Mouse (Mus musculus): ENCODE data around the gene Dab1.

The Dab1 gene

DNA sequence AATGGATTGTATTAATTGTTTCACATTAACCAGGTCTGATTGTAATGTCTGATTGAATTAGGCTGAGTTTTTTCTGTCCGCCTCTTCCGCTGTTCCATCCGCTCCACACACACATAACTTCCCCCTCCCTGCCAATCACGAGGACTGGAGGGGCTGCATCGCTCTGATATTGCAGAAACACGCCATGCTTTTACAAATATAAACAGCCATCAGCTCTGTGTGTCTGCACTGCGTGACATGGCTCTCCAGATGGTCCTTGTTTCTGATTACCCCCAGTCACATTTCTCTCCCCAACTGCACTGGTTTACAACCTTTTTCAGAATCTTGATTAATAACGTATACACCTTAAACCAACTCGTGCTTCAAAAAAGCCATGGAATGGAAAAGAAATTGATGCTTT is 831.5 kb downstream of the Dab1 start:
- no peak for DNase-seq (ENCODE audit: low spot score)

DNA sequence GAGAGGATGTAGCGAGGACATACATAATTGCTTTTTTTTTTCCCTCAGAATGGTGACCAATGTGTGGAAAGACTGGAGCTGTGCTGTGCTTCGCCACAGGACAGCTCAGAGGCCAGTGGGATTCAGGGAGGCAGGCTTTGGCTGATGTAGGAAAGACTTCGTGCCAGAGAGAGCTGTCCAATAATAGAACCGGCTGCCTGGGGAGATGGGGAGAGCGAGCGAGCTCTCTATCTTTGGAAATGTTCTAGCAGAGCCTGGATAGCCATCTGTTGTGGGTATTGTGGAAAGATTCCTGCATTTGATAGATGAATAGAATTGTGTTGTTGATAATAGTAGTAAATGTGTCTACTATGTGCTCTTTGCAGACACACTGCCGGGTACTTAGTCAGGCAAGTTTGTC is 833.4 kb downstream of the Dab1 start:
- DNase-seq (ENCODE audit: low spot score): no peak

- DNase-seq (ENCODE audit: low spot score): no peak
These were observed 836.0 kb downstream of the Dab1 start for GRCm38 (mm10) chr4:104455151-104455550.

- DNase-seq (ENCODE audit: low spot score): no peak
These were observed 836.6 kb downstream of the Dab1 start for GRCm38 (mm10) chr4:104455760-104456159.

DNA sequence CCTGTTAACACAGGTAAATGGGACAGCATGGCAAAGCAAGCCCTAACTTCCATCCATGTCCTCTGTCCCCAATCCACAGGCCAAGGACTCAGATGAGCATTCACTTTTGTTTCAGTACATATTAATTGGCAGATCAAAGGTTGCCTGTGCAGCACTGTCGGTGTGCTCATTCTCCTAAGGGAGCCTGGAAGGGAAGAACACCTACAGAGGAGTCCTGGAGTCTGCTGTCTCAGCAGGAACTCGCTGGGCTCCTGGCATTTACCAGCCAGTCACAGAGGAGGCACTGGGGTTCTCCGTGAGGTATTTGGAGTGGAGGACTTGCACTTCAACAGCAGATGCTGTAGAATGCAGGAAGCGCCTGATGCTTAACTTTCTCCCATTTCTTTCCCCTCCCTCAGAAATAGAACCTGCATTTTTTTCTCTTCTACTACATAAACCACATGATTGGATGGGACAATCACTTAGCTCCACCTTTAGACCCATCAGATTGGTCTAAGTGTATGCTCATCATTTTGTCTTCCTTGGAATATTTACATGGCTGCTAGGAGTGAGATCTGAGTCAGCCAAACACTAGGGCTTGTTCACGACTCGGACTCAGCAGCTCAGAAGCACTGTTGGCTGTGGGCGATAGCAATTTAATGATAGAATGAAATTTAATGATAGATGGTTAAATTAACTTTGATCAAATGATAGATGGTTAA is 837.2 kb downstream of the Dab1 start:
- DNase-seq (ENCODE audit: low spot score): no peak

DNA sequence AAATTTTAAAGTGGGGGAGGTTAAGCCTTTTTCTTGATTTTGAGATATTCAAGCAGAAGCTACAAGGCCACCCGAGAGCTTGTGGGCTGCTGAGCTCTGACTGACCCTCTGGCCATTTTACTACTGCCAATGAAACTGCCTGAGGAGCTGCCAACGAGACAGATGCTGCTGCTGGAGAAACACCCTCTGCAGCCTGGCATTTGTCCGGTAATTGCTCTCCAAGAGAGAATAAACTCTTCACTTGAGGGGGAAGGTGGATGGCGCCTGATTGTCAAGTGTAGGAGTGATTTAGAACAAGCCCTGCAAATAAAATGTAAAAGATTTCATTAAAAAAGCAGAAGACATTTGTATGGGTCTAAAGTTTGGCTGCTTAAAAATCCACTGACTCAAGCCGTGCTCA is 839.6 kb downstream of the Dab1 start:
- DNase-seq (ENCODE audit: low spot score): no peak

DNA sequence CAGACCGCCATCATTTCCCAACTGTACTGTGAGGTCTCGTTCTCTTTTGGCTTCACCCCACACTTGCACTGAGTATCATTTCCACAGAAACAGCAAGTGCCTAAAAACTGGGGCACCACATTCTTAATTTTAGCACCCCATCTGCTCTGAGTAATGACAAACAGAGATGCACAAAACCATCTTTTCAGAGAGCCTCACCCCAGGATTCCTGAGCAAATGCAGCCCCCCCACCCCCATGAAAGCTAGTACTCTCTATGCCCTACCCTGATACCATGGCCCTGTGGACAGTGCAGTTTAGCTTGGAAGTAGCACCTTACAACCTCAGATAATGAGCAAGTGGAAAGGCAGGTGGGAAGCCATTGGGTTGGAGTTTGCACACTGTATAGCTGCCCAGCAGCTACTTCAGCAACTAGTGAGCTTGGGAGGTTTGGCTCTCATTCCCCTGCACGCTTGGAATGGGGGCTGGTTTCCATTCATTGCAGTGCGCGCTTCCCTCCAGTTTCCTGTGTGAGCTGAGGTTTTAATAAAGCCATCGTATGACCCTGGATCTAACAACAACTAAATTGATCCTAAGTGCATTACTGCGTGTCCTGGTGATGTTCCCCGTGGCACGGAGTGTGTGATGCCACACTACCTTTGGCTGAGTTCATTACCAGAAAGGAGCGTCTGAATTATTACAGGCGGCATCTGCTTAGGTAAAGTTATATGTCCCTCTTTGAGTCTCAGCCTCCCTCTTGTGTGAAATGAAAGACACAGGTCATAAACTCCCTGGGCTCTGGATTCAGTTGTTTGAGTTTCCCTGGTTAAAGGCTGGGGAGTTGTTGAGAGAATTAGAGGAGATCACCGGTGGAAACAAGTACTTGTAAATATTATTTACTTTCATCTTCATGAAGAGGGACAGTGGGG is 842.2 kb downstream of the Dab1 start:
- no peak for DNase-seq (ENCODE audit: low spot score)

DNA sequence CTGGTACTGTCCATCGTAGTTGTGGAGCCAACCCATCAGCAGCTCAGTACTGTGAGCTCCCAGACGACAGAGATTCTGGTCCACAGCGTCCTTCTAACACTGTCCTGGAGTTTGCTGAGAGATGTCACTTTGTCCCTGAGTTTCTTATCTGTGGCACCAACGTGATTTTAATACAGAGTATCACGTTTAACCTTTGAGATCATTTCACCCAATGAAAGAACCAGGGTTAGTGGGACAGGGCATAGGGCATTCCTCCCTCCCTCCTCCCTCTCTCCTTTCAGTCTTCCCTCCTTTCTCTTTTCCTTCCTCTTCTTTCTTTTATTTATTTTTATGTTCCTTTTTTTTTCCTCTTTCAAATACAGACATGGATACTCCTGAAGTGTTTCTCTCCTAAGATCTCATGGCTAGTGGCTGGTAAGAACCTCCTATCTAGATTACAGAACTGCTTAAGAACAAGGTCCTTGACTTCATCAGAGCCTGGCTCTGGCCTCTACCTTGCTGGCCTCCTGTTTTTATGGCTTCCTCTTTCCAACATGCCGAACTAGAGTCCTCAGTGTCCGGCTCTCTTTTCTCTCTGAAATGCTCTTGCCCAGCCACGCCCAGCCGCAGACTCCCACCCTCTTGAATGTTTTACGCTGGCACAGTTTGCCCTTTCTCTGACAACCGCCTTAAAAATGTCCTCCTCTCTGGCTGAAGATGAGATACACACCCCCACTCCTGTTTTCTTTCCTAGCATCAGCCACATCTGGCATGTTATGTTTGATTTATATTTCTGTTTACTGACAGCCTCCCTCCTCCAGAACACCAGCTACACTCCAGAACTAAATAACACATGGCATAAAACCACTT is 844.0 kb downstream of the Dab1 start:
- DNase-seq (ENCODE audit: low spot score): no peak

DNA sequence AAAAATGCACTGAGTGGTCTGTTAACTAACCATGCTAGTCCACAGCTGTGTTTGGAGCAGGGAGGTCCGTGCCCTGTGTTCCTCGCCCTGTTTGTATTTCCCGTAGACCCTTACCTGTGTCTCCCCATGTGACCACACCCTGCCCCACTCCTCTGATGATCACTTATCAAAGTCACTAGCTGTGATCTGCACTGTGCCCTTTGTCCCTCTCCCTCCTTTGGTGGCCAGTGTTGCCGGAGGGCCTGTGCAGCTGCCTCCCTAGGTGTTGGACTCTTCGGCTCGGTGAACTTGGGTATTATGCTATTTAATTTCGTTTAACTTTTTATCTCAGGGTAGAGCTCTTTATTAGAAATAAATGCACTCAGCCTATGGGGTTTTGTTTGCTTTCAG is 844.6 kb downstream of the Dab1 start:
- no peak for DNase-seq (ENCODE audit: low spot score)

- DNase-seq (ENCODE audit: low spot score): no peak
These were observed 846.4 kb downstream of the Dab1 start for GRCm38 (mm10) chr4:104465594-104465993.

- no peak for DNase-seq (ENCODE audit: low spot score)
These were observed 849.5 kb downstream of the Dab1 start for GRCm38 (mm10) chr4:104468666-104469065.

DNA sequence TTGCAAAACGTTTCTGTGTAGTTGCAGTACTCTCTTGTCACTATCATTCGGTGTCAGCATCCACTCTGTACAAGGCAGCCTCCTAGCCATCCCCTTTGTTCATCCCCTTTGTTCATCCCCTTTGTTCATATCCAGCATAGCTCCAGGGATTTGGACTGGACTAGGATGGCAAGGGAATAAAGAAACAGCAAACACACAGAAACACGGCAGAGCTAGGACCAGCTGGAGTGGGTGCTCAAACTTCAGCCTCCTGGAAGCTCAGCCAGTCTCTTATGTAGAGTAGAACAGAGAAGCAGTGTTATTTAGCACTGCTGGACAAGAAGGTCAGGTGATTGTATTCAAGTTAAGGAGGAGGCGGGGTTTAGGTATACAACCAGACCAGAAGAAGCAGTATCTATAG is 853.8 kb downstream of the Dab1 start:
- DNase-seq (ENCODE audit: low spot score): no peak

DNA sequence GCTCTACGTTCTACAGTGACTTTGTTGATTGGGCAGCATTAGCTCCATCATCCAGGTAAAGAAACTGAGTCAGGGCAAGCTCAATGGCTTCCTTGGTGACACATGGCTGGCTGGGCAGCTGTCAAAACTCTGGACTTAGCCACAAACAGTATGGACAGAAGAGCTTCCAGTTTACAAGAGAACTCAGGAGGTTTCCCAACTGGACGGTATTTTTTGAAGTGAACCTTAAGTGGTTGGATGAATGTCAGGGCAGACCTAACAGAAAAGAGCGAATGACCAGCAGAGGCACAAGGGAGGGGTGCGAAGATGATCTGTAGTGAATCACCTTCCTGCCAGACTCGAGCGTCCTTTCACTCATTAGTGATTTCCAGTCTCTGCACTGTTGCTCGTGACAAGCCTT is 857.7 kb downstream of the Dab1 start:
- DNase-seq (ENCODE audit: low spot score): no peak

GRCm38 (mm10) chr4:104483948-104484347 is 864.8 kb downstream of the Dab1 start:
- no peak for DNase-seq (ENCODE audit: low spot score)

GRCm38 (mm10) chr4:104497221-104497620 is 878.1 kb downstream of the Dab1 start:
- no peak for DNase-seq (ENCODE audit: low spot score)

GRCm38 (mm10) chr4:104500112-104500511 is 881.0 kb downstream of the Dab1 start:
- no peak for DNase-seq (ENCODE audit: low spot score)

GRCm38 (mm10) chr4:104500646-104501045 is 881.5 kb downstream of the Dab1 start:
- no peak for DNase-seq (ENCODE audit: low spot score)

GRCm38 (mm10) chr4:104501245-104501644 is 882.1 kb downstream of the Dab1 start:
- DNase-seq (ENCODE audit: low spot score): no peak

- DNase-seq (ENCODE audit: low spot score): no peak
These were observed 885.8 kb downstream of the Dab1 start for GRCm38 (mm10) chr4:104504916-104505315.

GRCm38 (mm10) chr4:104509230-104509985 is 890.2 kb downstream of the Dab1 start:
- DNase-seq (ENCODE audit: low spot score): no peak

DNA sequence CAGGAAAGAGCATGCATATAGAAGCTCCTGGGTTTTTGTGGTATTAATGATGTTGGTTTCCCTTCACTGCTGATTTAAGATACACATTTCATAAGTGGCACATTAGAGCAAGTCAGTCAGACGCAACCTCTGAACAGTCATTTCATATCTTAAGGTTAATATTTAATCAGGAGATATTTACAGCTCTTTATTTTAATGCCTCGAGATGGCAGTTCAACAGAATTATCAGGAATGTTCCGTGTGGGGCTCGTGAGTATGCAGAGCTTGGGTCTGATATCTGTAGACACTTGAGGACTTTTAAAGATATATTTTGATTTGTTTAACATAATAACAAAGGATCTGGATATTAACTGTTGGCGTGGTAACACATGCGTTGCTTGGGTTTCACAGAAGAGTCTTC is 892.7 kb downstream of the Dab1 start:
- no peak for DNase-seq (ENCODE audit: low spot score)

DNA sequence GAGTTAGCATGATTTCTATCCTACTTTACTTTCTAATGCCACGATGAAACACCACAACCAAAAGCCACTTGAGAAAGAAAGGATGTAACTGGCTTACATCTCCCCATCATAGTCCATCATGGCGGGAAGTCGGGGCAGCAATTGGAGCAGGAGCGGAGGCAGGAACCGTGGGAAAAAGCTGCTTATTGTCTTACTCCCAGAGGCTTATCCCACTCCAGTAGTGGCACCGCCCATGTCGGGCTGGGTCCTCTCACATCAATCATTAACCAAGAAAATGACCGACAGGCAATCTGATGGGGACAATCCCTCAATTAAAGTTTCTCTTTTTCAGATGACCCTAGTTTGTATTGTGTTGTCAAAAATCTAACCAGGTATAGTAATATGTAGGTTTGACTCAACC is 893.4 kb downstream of the Dab1 start:
- DNase-seq (ENCODE audit: low spot score): no peak
